Mouse (Mus musculus) erythroblast, adult 5-6 weeks (primary cell): ENCODE measurements around the gene Frrs1. TPM values are rescaled to one million over a fixed set of nuclear protein-coding genes. Genes with fewer than 3 reads are reported as not detected.

Source experiments
- ATAC-seq: replicated peaks from 2 replicates; pipeline ENCODE4 v1.8.0; 2016; ENCODE audit warnings: moderate number of reproducible peaks, mild to moderate bottlenecking, moderate TSS enrichment, inconsistent platforms; ENCODE audit not compliant: poor library complexity, low FRiP score, severe bottlenecking
- total RNA-seq, 2 experiments: library from RNA; stranded (forward) in 1 of 2; stranded (reverse) in 1 of 2; fragments of 150-400 nt in 1 of 2; fragments of 200-764, 138-1000 nt in 1 of 2; gene quantifications; 2 replicates each; pipeline versions ENCODE4 v1.2.3 to v1.2.4; 2015 to 2017; ENCODE audit warnings: low replicate concordance in 2 of 2

Frrs1 gene
- total RNA-seq, 2 experiments from 2014 or later: 6.5 to 9.5 TPM

DNA sequence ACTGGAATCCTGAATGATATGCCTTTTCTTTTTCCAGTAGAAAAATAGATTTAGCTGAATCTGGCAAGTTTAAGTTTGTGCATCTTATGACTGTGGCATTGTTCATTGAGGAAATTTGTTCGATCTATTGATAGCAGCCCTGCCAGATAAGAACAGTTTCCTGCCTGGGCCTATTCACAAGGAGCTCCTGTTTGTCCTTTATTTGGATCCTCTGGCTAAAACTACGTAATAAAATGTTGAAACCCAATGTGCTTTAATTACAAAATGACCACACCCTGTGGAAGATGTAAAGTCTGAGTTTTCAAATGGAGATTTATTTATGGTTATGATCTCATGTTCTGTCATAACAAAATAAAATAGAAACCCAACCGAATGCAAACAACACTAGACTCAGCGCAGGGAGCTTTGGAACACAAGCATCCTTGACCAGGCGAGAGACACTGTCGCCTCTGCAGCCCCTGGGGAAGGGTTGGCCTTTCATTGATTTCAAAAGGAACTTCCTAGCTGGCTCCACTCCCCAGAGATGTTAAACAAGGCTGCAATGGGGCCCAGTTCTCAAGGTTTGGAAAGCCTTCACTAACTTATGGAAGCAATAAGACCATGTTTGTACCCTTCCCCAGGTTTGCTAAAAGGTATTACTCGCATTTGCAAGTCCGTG, 93.1 kb downstream of the Frrs1 start:
- no peak for ATAC-seq

DNA sequence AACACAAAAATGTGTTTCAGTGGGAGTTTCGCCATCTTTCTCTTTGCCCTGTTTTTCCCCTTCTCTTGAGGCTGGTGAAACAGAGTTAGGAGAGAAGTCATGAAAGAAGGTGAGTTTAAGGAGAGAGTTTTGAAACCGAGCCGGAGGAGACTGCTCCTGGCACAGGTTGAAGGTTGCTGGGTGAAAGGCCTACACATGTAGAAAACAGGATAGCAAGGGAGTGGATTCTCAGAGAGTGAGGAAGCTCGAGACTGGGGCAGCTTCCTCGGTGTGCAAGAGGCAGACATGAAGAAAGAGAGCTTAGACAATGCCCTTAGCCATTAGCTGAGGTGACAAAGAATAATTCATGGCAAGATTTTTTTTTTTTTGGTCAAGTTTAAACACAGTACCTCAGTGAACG, 94.1 kb downstream of the Frrs1 start:
- no peak for ATAC-seq

DNA sequence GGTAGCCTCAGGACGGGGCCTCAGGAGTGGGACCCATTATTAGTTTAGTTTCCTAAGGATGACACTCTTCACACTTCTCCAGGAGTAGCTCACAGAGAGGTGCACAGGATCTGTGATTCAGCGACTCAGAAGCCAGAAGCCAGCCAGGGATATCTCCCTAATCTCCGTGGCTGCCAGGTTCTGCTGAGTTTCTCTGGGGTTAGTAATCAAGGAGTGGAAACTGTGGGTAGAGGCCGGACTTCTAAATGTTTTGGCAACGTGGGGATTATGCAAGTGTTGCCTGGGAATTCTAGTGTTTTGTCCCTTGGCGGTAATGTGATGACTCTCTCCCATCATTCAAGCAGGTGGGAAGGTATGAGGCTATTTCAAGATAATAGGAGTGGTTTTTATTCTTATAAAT, 95.8 kb downstream of the Frrs1 start:
- ATAC-seq: no peak

Other genes with a start within 250 kb of the Frrs1 start
- gene Trmt13, start 244.9 kb upstream of the Frrs1 start, total RNA-seq (2015; ENCODE audit: low replicate concordance): 0.38 and 13.2 TPM in 2 replicates
- gene Trmt13, start 244.9 kb upstream of the Frrs1 start, total RNA-seq (2017; ENCODE audit: low replicate concordance): 10.1 and 10.7 TPM in 2 replicates
- gene Mfsd14a, start 196.8 kb upstream of the Frrs1 start, total RNA-seq (2015; ENCODE audit: low replicate concordance): 27.6 and 28.4 TPM in 2 replicates
- 12.5 and 16.7 TPM in 2 replicates for gene Mfsd14a, start 196.8 kb upstream of the Frrs1 start, total RNA-seq (2017; ENCODE audit: low replicate concordance)
- not detected in 2 replicates for gene Gm43191, start 178.2 kb upstream of the Frrs1 start, total RNA-seq (2015; ENCODE audit: low replicate concordance)
- gene Gm43191, start 178.2 kb upstream of the Frrs1 start, total RNA-seq (2017; ENCODE audit: low replicate concordance): 3.5 TPM in 1 of 2 replicates, not detected in the other
- gene Slc35a3, start 146.6 kb upstream of the Frrs1 start, total RNA-seq (2015; ENCODE audit: low replicate concordance): 10.7 and 21.3 TPM in 2 replicates
- 16.0 and 17.1 TPM in 2 replicates for gene Slc35a3, start 146.6 kb upstream of the Frrs1 start, total RNA-seq (2017; ENCODE audit: low replicate concordance)
- gene Agl, start 51.3 kb upstream of the Frrs1 start, total RNA-seq (2015; ENCODE audit: low replicate concordance): 3.3 and 4.4 TPM in 2 replicates
- 3.9 and 4.2 TPM in 2 replicates for gene Agl, start 51.3 kb upstream of the Frrs1 start, total RNA-seq (2017; ENCODE audit: low replicate concordance)
- not detected in 2 replicates for gene 4930455H04Rik, start 108.8 kb downstream of the Frrs1 start, total RNA-seq (2015; ENCODE audit: low replicate concordance)
- not detected in 2 replicates for gene 4930455H04Rik, start 108.8 kb downstream of the Frrs1 start, total RNA-seq (2017; ENCODE audit: low replicate concordance)
- not detected in 2 replicates for gene Palmd, start 109.5 kb downstream of the Frrs1 start, total RNA-seq (2015; ENCODE audit: low replicate concordance)
- 0.42 TPM in 1 of 2 replicates, not detected in the other for gene Palmd, start 109.5 kb downstream of the Frrs1 start, total RNA-seq (2017; ENCODE audit: low replicate concordance)